Mouse (Mus musculus): ENCODE results near the gene F5. TPM values are rescaled to one million over a fixed set of nuclear protein-coding genes. Genes with fewer than 3 reads are reported as not detected.

F5 gene
- polyA plus RNA-seq, 1 experiment from 2014 or later, result 0.95 TPM

DNA sequence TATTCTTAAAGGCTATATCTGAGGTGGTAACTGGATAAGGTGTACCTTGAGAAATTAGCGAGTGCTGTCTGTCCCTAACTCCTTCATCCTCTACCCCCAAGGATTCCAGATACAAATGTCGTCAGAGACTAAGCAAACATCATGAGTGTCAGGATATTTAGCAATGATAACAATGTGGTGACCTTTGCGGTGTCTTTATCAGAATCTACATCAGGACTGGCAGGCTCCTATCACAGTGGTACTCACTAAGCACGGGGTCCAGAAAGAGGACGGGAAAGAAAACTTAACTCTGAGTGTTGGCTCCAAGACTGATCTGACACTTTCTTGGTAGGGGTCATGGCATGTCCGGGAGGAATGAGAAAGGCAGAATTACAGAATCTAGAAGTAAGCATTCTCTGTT is 17.5 kb upstream of the F5 start:
- Histone ChIP-seq H3K9me3 (no peaks in the 10 kb centered on the region), H3K36me3 (no peaks in the 10 kb centered on the region), H3K4me3 (no peak overlapping the region), H3K27ac (no peak overlapping the region), H3K27me3 (ENCODE audit: insufficient read depth, poor library complexity, severe bottlenecking) (no peaks in the 10 kb centered on the region), H3K4me1 (no peaks in the 10 kb centered on the region; the same call in 1 of the 2 replicates)
- no peak for DNase-seq (ENCODE audit: low spot score)
- 58% methylated on average over 6 of the region's 6 CpGs for WGBS

DNA sequence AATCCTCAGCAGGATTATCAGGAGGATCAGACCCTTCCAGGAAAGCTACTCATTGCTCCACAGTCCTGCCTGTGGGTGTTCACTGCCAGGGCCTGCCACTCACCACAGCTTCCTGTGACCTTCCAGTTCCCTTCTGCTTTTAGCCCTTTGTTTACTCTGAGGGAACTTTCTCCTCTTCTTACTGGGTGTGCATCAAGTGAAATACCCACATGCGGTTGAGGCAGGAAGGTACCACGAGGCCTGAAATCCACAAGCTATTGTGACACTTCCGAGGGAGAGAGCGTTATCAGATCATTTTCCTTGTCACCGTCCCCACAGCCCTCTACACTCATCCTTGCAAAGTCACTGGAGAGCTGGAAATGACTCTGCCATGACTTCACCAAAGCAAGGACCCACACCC is 16.3 kb upstream of the F5 start:
- no peak overlapping the region for H3K4me3 ChIP-seq
- H3K36me3 ChIP-seq, result no peaks in the 10 kb centered on the region
- 47% methylated on average over 5 of the region's 5 CpGs for WGBS
- H3K4me1 ChIP-seq, result no peaks in the 10 kb centered on the region; the same call in 1 of the 2 replicates
- no peaks in the 10 kb centered on the region for H3K9me3 ChIP-seq
- no peaks in the 10 kb centered on the region for H3K27me3 ChIP-seq (ENCODE audit: insufficient read depth, poor library complexity, severe bottlenecking)
- no peak overlapping the region for H3K27ac ChIP-seq
- no peak for DNase-seq (ENCODE audit: low spot score)

DNA sequence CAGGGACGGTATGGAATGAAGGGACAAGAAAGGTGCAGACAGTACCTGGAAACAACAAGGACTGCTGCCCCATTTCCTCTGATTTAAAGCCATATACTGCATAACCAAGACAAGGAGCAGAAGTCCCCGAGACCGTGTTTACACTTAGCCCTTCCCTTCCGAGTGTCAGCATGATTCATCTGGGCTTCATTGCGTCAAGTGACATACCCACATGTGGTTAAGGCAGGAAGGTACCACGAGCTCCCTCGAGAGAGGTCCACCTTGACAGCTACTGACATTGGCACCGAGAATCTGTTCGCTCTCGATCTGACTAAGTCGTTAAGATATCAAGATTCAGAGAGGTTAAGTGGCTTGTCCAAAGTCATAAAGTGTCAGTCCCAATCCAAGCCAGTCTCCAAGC is 15.7 kb upstream of the F5 start:
- 55% methylated on average over 11 of the region's 11 CpGs for WGBS
- Histone ChIP-seq H3K27me3 (ENCODE audit: insufficient read depth, poor library complexity, severe bottlenecking) (no peaks in the 10 kb centered on the region), H3K4me1 (no peaks in the 10 kb centered on the region; the same call in 1 of the 2 replicates), H3K36me3 (no peaks in the 10 kb centered on the region), H3K27ac (no peak overlapping the region), H3K9me3 (no peaks in the 10 kb centered on the region), H3K4me3 (no peak overlapping the region)
- no peak for DNase-seq (ENCODE audit: low spot score)

DNA sequence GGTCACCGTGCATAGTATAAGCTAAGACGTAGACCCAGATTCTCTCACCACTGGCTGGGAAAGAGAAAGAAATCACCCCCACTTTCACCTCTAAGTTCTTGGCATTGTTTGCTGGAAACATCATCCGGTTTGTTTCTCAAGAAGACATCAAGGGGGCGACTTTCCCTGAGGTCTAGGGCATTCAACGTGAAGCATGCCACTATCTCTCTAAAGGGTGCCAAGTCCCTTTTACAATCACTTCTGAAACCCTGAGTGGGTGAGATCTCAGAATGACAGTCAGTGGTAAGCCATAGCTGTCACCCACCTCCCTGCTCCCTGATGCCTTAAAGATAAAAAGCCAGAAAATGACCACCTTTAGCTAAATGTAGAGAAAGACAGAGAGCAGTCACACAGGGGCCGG is 15.0 kb upstream of the F5 start:
- no peak overlapping the region for H3K4me3 ChIP-seq
- H3K9me3 ChIP-seq, result no peaks in the 10 kb centered on the region
- no peaks in the 10 kb centered on the region for H3K36me3 ChIP-seq
- H3K27me3 ChIP-seq (ENCODE audit: insufficient read depth, poor library complexity, severe bottlenecking), result no peaks in the 10 kb centered on the region
- H3K27ac ChIP-seq, result no peak overlapping the region
- H3K4me1 ChIP-seq, result no peaks in the 10 kb centered on the region; the same call in 1 of the 2 replicates
- WGBS, result 68% methylated on average over 6 of the region's 6 CpGs
- DNase-seq (ENCODE audit: low spot score), result no peak

DNA sequence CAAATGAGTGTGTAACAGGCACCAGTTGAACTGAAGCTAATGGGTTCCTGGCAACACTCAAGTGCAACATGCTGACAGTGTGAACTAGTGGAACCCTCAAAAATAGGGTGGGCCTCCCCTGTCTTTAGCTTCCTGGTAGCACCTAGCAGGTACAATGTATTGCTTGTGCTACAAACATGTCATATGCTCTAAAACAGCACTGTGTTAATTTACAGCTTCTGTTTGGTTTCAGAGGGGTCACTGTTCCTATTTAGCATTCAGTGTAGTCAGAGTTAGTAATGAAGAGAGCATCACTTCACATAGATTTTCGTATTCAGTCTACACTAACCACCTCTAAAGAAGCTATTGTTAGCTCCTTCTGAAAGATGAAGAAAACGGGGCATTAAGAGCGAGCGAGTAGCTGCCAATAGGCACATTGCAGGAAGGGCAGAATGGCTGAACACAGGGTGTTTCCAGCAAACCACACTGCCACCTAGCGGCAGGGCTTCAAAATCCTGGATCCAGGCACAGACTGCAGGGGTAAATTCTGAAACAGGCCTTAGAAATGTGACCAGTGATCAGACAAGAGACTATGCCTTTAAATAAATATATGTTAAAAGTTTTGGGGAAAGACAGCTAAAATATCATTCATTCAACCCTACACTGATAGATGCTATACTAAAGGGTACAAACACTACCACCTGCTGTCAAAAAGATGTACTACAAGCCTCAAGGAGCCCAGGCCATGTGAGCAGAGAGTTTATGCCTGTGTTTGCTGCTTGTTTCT is 13.1 kb upstream of the F5 start:
- WGBS, result 9% methylated on average over 5 of the region's 5 CpGs
- no peaks in the 10 kb centered on the region for H3K9me3 ChIP-seq
- no peaks in the 10 kb centered on the region for H3K27me3 ChIP-seq (ENCODE audit: insufficient read depth, poor library complexity, severe bottlenecking)
- no peak overlapping the region for H3K27ac ChIP-seq
- H3K4me1 ChIP-seq, result no peaks in the 10 kb centered on the region; the same call in 1 of the 2 replicates
- peak; percentile 87 for DNase-seq (ENCODE audit: low spot score)
- 0 out of 2 replicates have a peak overlapping the region, but pooled peaks have one; percentile 15 for H3K4me3 ChIP-seq
- H3K36me3 ChIP-seq, result no peaks in the 10 kb centered on the region

DNA sequence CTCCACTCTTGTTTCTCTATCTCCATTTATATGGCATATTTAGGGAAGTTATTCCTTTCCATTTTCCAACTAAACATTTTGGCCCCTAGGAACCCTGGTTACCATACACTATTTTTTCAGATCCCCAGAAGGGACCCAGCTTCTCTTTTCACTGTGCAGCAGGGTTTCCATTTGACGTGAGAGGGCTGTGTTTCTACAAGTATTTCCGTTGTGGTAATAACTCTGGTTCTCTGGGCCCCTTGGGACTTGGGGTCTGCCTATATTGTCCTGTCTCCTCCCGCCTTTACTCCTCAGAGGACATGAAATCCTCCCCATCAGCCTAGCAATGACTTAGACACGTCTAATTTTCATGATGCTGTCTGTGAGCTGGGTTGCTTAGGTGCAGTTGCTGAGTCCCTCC is 12.2 kb upstream of the F5 start:
- WGBS, result 62% methylated on average over 4 of the region's 4 CpGs
- DNase-seq (ENCODE audit: low spot score), result no peak
- H3K4me1 ChIP-seq, result no peaks in the 10 kb centered on the region; the same call in 1 of the 2 replicates
- no peak overlapping the region for H3K4me3 ChIP-seq
- no peak overlapping the region for H3K27ac ChIP-seq
- no peaks in the 10 kb centered on the region for H3K36me3 ChIP-seq
- no peaks in the 10 kb centered on the region for H3K27me3 ChIP-seq (ENCODE audit: insufficient read depth, poor library complexity, severe bottlenecking)
- H3K9me3 ChIP-seq, result no peaks in the 10 kb centered on the region

DNA sequence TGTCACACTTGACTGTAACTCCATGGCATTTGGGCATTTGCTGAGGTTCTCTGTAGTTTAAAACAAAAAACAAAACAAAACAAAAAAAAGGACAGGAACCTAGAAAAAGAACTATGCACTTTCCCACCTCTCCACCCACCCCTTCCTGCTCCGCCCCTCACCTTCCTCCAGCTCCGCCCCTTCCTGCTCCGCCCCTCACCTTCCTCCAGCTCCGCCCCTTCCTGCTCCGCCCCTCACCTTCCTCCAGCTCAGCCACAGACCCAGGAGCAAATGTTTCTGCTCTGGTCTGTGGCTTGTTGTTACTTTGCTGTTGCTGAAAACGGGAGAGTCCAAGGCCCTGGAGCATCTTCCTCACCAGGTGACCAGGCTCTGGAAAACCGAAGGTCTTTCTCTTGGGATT is 2.6 kb upstream of the F5 start:
- no peaks in the 10 kb centered on the region for H3K27me3 ChIP-seq (ENCODE audit: insufficient read depth, poor library complexity, severe bottlenecking)
- peaks cover 6% of the 10 kb centered on the region; the same call in 1 of the 2 replicates for H3K4me1 ChIP-seq
- DNase-seq (ENCODE audit: low spot score), result no peak
- WGBS, result 93% methylated on average over 7 of the region's 7 CpGs
- no peak overlapping the region for H3K27ac ChIP-seq
- H3K36me3 ChIP-seq, result no peaks in the 10 kb centered on the region
- no peak overlapping the region for H3K4me3 ChIP-seq
- no peaks in the 10 kb centered on the region for H3K9me3 ChIP-seq

DNA sequence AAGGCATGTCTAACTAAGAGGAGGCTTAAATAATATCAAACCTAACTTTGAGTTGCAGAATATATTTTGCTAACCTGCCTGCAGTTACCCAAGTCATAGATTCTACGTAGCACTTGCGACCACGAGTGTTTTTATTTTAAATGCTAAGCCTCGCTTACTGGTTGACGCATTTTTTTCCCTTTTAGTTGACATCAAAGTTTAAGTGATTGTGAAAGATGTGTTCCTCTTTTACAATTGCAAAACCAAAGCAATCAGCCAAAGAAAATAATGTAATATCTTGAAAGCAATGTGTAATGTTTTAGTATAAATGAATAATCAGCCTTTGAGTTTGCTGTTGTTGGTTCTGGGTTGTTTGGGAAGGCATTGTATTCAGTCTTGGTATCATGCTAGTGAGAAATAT is 1.2 kb downstream of the F5 start:
- H3K27ac ChIP-seq, result no peak overlapping the region
- H3K4me1 ChIP-seq, result peaks cover 6% of the 10 kb centered on the region; the same call in 1 of the 2 replicates
- H3K9me3 ChIP-seq, result no peaks in the 10 kb centered on the region
- WGBS, result 86% methylated on average over 5 of the region's 5 CpGs
- no peak for DNase-seq (ENCODE audit: low spot score)
- no peaks in the 10 kb centered on the region for H3K27me3 ChIP-seq (ENCODE audit: insufficient read depth, poor library complexity, severe bottlenecking)
- no peaks in the 10 kb centered on the region for H3K36me3 ChIP-seq
- no peak overlapping the region for H3K4me3 ChIP-seq

DNA sequence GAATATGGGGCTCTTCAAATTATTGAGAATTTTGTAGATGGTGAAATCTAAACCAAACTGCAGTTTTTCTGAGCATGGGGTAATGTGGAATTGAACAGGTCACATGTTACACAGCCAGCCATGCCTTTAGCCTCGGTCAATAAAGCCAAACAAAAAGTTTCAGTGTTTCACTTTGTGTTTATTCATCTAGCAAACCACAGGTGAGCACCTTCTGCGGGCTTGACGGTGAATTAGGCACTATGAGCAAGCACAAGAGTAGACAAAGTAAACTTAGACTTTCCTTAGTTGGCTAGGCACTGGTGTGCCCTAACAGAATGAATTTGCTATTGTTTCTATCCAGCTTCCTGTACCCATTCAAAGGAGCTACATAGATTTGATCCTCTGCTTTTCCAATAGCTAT is 3.3 kb downstream of the F5 start:
- DNase-seq (ENCODE audit: low spot score), result no peak
- no peaks in the 10 kb centered on the region for H3K9me3 ChIP-seq
- H3K27ac ChIP-seq, result no peak overlapping the region
- 82% methylated on average over 3 of the region's 3 CpGs for WGBS
- peaks cover 6% of the 10 kb centered on the region; the same call in 1 of the 2 replicates for H3K4me1 ChIP-seq
- no peak overlapping the region for H3K4me3 ChIP-seq
- no peaks in the 10 kb centered on the region for H3K27me3 ChIP-seq (ENCODE audit: insufficient read depth, poor library complexity, severe bottlenecking)
- H3K36me3 ChIP-seq, result no peaks in the 10 kb centered on the region

DNA sequence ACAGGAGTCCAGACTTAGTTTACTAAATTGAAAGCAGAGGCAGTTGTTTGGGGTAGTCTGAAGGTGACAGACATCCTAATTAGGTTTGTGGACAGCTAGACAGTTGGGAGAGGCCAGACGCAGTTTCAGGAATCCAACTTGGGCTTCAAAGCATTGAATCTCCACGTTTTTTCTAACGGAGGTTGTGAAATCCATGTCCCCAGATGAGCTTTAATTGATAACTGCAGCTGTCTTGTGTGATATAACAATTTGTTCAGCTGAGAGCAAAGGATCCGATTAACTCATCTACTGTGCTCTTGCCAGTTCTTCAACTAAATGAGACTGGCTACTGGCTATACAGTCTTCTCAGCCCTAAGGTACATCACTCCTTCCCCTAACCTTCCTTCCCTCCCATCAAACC is 6.9 kb downstream of the F5 start:
- no peak for DNase-seq (ENCODE audit: low spot score)
- Histone ChIP-seq H3K27ac (no peak overlapping the region), H3K4me3 (no peak overlapping the region), H3K4me1 (no peaks in the 10 kb centered on the region), H3K36me3 (no peaks in the 10 kb centered on the region), H3K27me3 (ENCODE audit: insufficient read depth, poor library complexity, severe bottlenecking) (no peaks in the 10 kb centered on the region), H3K9me3 (no peaks in the 10 kb centered on the region)
- 65% methylated on average over 4 of the region's 4 CpGs for WGBS

DNA sequence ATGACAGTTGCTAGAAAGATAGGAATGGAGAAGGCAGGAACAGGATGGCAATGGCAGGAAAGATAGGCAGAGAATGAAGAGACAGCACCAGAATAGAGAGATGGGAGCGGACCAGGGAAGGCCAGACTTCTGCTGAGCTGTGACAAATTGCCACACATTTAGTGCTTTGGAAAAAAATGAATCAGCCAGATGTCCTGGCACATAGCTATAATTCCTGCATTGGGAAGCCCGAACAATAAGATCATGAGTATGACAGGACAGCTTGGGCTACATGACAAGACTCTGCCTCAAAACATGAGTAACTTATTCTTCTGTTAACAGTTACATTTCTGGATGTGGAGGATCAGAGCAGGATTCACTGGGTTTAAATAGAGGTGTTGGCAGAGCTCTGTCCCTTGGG is 8.1 kb downstream of the F5 start:
- no peak overlapping the region for H3K27ac ChIP-seq
- no peaks in the 10 kb centered on the region for H3K9me3 ChIP-seq
- no peak overlapping the region for H3K4me3 ChIP-seq
- no peaks in the 10 kb centered on the region for H3K36me3 ChIP-seq
- no peak for DNase-seq (ENCODE audit: low spot score)
- H3K27me3 ChIP-seq (ENCODE audit: insufficient read depth, poor library complexity, severe bottlenecking), result no peaks in the 10 kb centered on the region
- WGBS, result 84% methylated on average over 2 of the region's 2 CpGs
- H3K4me1 ChIP-seq, result no peaks in the 10 kb centered on the region

DNA sequence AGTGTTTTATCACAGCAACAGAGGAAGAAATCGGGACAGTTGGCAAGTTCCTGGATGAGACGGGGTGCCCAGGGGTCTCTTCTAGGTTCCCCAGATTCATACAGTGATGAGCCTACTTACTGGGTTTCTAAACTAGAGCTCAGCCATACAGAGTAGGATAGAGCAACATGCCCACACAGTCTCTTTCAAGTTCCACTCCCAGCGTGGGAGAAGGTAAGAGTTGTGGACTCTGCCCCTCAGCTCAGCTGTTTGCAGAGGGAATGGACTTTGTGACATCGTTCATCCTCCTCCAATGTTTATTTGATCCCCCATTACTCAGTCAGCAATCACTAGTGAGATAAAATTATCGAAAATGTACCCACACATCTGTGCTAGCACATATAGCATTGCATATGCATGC is 11.1 kb downstream of the F5 start:
- H3K9me3 ChIP-seq, result no peaks in the 10 kb centered on the region
- WGBS, result 75% methylated on average over 5 of the region's 5 CpGs
- no peaks in the 10 kb centered on the region for H3K27me3 ChIP-seq (ENCODE audit: insufficient read depth, poor library complexity, severe bottlenecking)
- no peak overlapping the region for H3K4me3 ChIP-seq
- H3K4me1 ChIP-seq, result no peaks in the 10 kb centered on the region
- H3K36me3 ChIP-seq, result no peaks in the 10 kb centered on the region
- no peak overlapping the region for H3K27ac ChIP-seq
- no peak for DNase-seq (ENCODE audit: low spot score)

DNA sequence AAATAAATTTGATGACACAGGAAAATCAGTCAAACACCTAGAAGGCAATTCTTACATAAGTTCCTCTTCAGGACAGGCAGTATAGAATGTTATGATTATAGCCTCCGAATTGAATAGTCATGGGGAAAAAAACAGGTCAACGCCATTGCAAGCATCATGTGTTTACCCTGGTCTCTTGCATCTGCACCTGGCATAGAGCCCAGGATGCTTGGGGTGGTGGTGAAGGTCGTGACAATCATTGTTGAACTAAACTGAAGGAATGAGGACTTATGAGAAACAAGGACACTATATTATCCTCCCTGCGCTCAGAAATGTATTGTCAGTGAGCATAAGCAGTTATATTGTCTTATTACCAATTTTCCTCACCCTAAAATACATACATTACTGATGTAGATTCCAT is 17.2 kb downstream of the F5 start:
- no peaks in the 10 kb centered on the region for H3K36me3 ChIP-seq
- H3K4me1 ChIP-seq, result no peaks in the 10 kb centered on the region
- H3K4me3 ChIP-seq, result no peak overlapping the region
- WGBS, result 74% methylated on average over 4 of the region's 4 CpGs
- H3K27me3 ChIP-seq (ENCODE audit: insufficient read depth, poor library complexity, severe bottlenecking), result no peaks in the 10 kb centered on the region
- H3K9me3 ChIP-seq, result no peaks in the 10 kb centered on the region
- no peak overlapping the region for H3K27ac ChIP-seq
- no peak for DNase-seq (ENCODE audit: low spot score)

DNA sequence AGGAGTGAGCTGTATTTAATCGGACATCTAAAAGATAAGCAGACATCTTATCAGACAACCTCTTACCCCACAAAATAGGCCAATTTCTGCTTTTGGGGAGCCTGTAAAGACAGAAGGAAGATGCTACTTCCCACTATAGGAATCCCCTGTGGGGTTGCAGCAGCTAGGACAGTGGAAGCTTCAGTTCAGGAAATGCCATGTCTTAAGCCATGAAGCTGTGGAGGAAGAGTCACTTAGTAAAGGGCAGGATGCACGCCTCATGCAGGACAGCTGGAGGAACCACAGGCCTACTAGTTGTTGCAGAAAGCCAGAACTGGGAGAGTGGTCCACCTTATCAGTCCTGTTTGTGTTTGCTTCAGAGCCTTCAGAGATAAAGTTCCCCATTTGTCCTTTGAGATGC is 18.8 kb downstream of the F5 start:
- Histone ChIP-seq H3K36me3 (no peaks in the 10 kb centered on the region), H3K4me1 (no peaks in the 10 kb centered on the region), H3K4me3 (no peak overlapping the region), H3K27ac (no peak overlapping the region), H3K27me3 (ENCODE audit: insufficient read depth, poor library complexity, severe bottlenecking) (no peaks in the 10 kb centered on the region), H3K9me3 (no peaks in the 10 kb centered on the region)
- DNase-seq (ENCODE audit: low spot score), result no peak
- 37% methylated on average over 2 of the region's 2 CpGs for WGBS

All from heart, embryonic 10.5 days (tissue).